Mouse (Mus musculus): Measurements from ENCODE around the gene Tcte1.

DNA sequence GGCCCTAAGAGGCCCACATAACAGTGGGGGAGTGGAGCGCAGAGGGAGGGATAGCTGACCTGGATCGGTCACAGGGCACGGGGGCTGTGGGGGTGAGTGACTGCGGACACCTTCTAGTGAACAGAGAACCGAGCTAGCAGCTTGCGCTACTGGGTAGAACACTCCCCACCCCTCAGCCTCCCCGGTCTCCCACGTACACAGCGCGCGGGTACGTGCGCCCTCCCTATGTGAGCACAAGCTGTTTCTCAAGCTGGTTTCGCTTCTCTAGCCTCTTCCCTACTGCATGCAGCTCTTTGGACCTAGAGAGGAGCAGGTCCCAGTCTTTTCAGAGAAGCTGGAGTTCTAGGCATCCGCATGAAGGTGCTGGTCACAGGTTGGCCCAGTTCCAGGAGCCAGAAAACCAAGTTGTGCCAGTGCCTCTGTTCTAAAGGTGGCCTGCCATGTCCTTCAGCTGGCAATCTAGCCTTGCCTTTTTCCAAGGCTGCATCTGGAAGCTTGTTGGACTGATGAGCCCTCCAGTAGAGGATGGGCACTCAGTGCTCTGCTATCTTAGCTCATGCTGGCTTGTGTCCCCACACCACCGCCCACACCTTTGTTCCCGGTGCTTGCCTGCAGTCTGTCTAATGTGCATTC is 51.0 kb downstream of the Tcte1 start:
- TF ChIP-seq TAL1 (IDR thresholded peaks at IDR 0.05; ENCODE audit: low read length) = no peak
- TF ChIP-seq GATA1 (IDR thresholded peaks at IDR 0.05; ENCODE audit: low read length) = no peak
